Mouse (Mus musculus): ENCODE results near the gene Gm4969. TPM values are rescaled to one million over a fixed set of nuclear protein-coding genes. Genes with fewer than 3 reads are reported as not detected.
A peak's percentile ranks its signal among the peaks of the same experiment; 100 is the strongest.

Gene Gm4969
- total and polyA plus RNA-seq, 2 experiments from 2014 or later, result 9.4 to 12.7 TPM

GRCm38 (mm10) chr7:19091913-19092312 is 26.3 kb downstream of the Gm4969 start:
- DNase-seq (ENCODE audit: low spot score), result no peak
- H3K4me1 ChIP-seq (ENCODE audit: insufficient read depth, low read length), result peaks cover 14% of the 10 kb centered on the region
- no peak overlapping the region for H3K27ac ChIP-seq (ENCODE audit: low read depth, low read length)
- H3K9me3 ChIP-seq (ENCODE audit: low read length), result no peaks in the 10 kb centered on the region
- WGBS, result 54% methylated on average over 15 of the region's 17 CpGs
- peaks cover 25% of the 10 kb centered on the region for H3K36me3 ChIP-seq (ENCODE audit: insufficient read depth, low read length)
- H3K27me3 ChIP-seq (ENCODE audit: insufficient read depth, low read length), result peaks cover 8% of the 10 kb centered on the region
- no peak overlapping the region for H3K9ac ChIP-seq (replicated peaks; ENCODE audit: low read length, poor library complexity, severe bottlenecking)
- H3K4me3 ChIP-seq (ENCODE audit: low read depth, low read length), result no peak overlapping the region
- no peak for ATAC-seq (ENCODE audit: low FRiP score)
- H3K4me2 ChIP-seq (ENCODE audit: low read depth, low read length, poor library complexity, severe bottlenecking), result no peak overlapping the region
- TF ChIP-seq CTCF (IDR thresholded peaks at IDR 0.05), result no peak

- Histone ChIP-seq H3K4me1 (ENCODE audit: insufficient read depth, low read length) (no peaks in the 10 kb centered on the region; the same call in 1 of the 2 replicates), H3K9ac (replicated peaks; ENCODE audit: low read length, poor library complexity, severe bottlenecking) (no peak overlapping the region), H3K4me3 (ENCODE audit: low read depth, low read length) (no peak overlapping the region), H3K36me3 (ENCODE audit: insufficient read depth, low read length) (peaks cover 25% of the 10 kb centered on the region), H3K4me2 (ENCODE audit: low read depth, low read length, poor library complexity, severe bottlenecking) (no peak overlapping the region), H3K27ac (ENCODE audit: low read depth, low read length) (no peak overlapping the region), H3K27me3 (ENCODE audit: insufficient read depth, low read length) (no peaks in the 10 kb centered on the region), H3K9me3 (ENCODE audit: low read length) (no peaks in the 10 kb centered on the region)
- WGBS, result 44% methylated on average over 10 of the region's 10 CpGs
- TF ChIP-seq CTCF (IDR thresholded peaks at IDR 0.05), result peak; percentile 74
- peak; percentile 64 for DNase-seq (ENCODE audit: low spot score)
- ATAC-seq (ENCODE audit: low FRiP score), result no peak
These were observed 29.4 kb downstream of the Gm4969 start for GRCm38 (mm10) chr7:19088813-19089212.

GRCm38 (mm10) chr7:19086760-19087159 is 31.4 kb downstream of the Gm4969 start:
- H3K27me3 ChIP-seq (ENCODE audit: insufficient read depth, low read length), result no peaks in the 10 kb centered on the region
- H3K27ac ChIP-seq (ENCODE audit: low read depth, low read length), result no peak overlapping the region
- no peak for ATAC-seq (ENCODE audit: low FRiP score)
- no peak overlapping the region for H3K4me2 ChIP-seq (ENCODE audit: low read depth, low read length, poor library complexity, severe bottlenecking)
- H3K9me3 ChIP-seq (ENCODE audit: low read length), result no peaks in the 10 kb centered on the region
- 63% methylated on average over 18 of the region's 18 CpGs for WGBS
- no peaks in the 10 kb centered on the region for H3K4me1 ChIP-seq (ENCODE audit: insufficient read depth, low read length)
- H3K4me3 ChIP-seq (ENCODE audit: low read depth, low read length), result no peak overlapping the region
- H3K9ac ChIP-seq (replicated peaks; ENCODE audit: low read length, poor library complexity, severe bottlenecking), result no peak overlapping the region
- TF ChIP-seq CTCF (IDR thresholded peaks at IDR 0.05), result no peak
- peaks cover 35% of the 10 kb centered on the region for H3K36me3 ChIP-seq (ENCODE audit: insufficient read depth, low read length)
- no peak for DNase-seq (ENCODE audit: low spot score)

GRCm38 (mm10) chr7:19086042-19086441 is 32.1 kb downstream of the Gm4969 start:
- Histone ChIP-seq H3K4me2 (ENCODE audit: low read depth, low read length, poor library complexity, severe bottlenecking) (no peak overlapping the region), H3K9me3 (ENCODE audit: low read length) (no peaks in the 10 kb centered on the region), H3K27me3 (ENCODE audit: insufficient read depth, low read length) (no peaks in the 10 kb centered on the region), H3K4me3 (ENCODE audit: low read depth, low read length) (no peak overlapping the region), H3K4me1 (ENCODE audit: insufficient read depth, low read length) (no peaks in the 10 kb centered on the region), H3K9ac (replicated peaks; ENCODE audit: low read length, poor library complexity, severe bottlenecking) (no peak overlapping the region), H3K36me3 (ENCODE audit: insufficient read depth, low read length) (peaks cover 41% of the 10 kb centered on the region), H3K27ac (ENCODE audit: low read depth, low read length) (no peak overlapping the region)
- TF ChIP-seq CTCF (IDR thresholded peaks at IDR 0.05), result no peak
- ATAC-seq (ENCODE audit: low FRiP score) (no peak), DNase-seq (ENCODE audit: low spot score) (no peak)
- 27% methylated on average over 14 of the region's 14 CpGs for WGBS

GRCm38 (mm10) chr7:19085495-19085894 is 32.7 kb downstream of the Gm4969 start:
- Histone ChIP-seq H3K36me3 (ENCODE audit: insufficient read depth, low read length) (peaks cover 44% of the 10 kb centered on the region), H3K9me3 (ENCODE audit: low read length) (no peaks in the 10 kb centered on the region), H3K9ac (replicated peaks; ENCODE audit: low read length, poor library complexity, severe bottlenecking) (no peak overlapping the region), H3K4me1 (ENCODE audit: insufficient read depth, low read length) (no peaks in the 10 kb centered on the region), H3K27me3 (ENCODE audit: insufficient read depth, low read length) (no peaks in the 10 kb centered on the region), H3K4me3 (ENCODE audit: low read depth, low read length) (no peak overlapping the region), H3K4me2 (ENCODE audit: low read depth, low read length, poor library complexity, severe bottlenecking) (no peak overlapping the region), H3K27ac (ENCODE audit: low read depth, low read length) (no peak overlapping the region)
- no peak for TF ChIP-seq CTCF (IDR thresholded peaks at IDR 0.05)
- DNase-seq (ENCODE audit: low spot score) (no peak), ATAC-seq (ENCODE audit: low FRiP score) (no peak)
- 17% methylated on average over 6 of the region's 6 CpGs for WGBS

- Histone ChIP-seq H3K4me2 (ENCODE audit: low read depth, low read length, poor library complexity, severe bottlenecking) (no peak overlapping the region), H3K27me3 (ENCODE audit: insufficient read depth, low read length) (no peaks in the 10 kb centered on the region), H3K27ac (ENCODE audit: low read depth, low read length) (no peak overlapping the region), H3K36me3 (ENCODE audit: insufficient read depth, low read length) (peaks cover 49% of the 10 kb centered on the region), H3K9me3 (ENCODE audit: low read length) (no peaks in the 10 kb centered on the region), H3K4me1 (ENCODE audit: insufficient read depth, low read length) (no peaks in the 10 kb centered on the region), H3K9ac (replicated peaks; ENCODE audit: low read length, poor library complexity, severe bottlenecking) (no peak overlapping the region), H3K4me3 (ENCODE audit: low read depth, low read length) (no peak overlapping the region)
- no peak for TF ChIP-seq CTCF (IDR thresholded peaks at IDR 0.05)
- 27% methylated on average over 9 of the region's 9 CpGs for WGBS
- DNase-seq (ENCODE audit: low spot score), result no peak
- ATAC-seq (ENCODE audit: low FRiP score), result no peak
These were observed 33.2 kb downstream of the Gm4969 start for GRCm38 (mm10) chr7:19084921-19085473.

Data from midbrain, postnatal 0 days (tissue).